Mouse (Mus musculus) splenic B cell, adult 2 months (primary cell): ENCODE data around the gene D230025D16Rik.
"Not testable (repeated sequence)": the region's sequence is repeated elsewhere in the genome, so short reads cannot be mapped to it uniquely, and the experiment has no call there.

Source experiments
- DNase-seq: peaks from one replicate; pipeline ENCODE4 v3.0.0-alpha.2; 2011; ENCODE audit warnings: low read depth, low spot score
- H3K27me3 ChIP-seq: 2 replicates; pipeline ENCODE4 v1.6.1; 2012; ENCODE audit warnings: mild to moderate bottlenecking, low read length, moderate library complexity, mixed read lengths; ENCODE audit not compliant: control insufficient read depth, poor library complexity, insufficient read depth, severe bottlenecking
- H3K36me3 ChIP-seq: 2 replicates; pipeline ENCODE4 v1.6.1; 2012; ENCODE audit warnings: mild to moderate bottlenecking, low read length, moderate library complexity, mixed read lengths; ENCODE audit not compliant: control insufficient read depth, poor library complexity, insufficient read depth, severe bottlenecking

The D230025D16Rik gene

GRCm38 (mm10) chr8:105225272-105225593, 288 bp downstream of the D230025D16Rik start:
- no peaks in the 10 kb centered on the region for H3K27me3 ChIP-seq
- no peak for DNase-seq
- H3K36me3 ChIP-seq: no peaks in the 10 kb centered on the region

DNA sequence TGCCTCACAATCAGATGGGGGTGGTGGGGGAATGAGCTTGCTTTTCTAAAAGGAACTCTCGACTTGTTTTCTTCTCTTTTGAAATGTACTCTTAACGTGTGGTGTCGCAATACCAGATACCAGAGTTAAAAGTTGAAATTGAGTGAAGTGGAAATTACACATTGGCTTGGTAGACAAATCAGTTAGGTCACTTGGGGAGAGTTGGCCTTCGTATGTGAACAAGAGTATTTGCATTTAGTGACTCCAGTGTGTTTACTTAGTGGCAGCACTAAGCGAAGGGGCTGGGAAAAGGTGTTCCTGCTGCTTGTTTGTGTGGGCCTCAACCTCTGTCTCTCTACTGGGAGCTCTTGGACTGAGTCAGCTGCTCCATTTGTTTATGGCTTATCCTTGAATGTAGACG, 972 bp downstream of the D230025D16Rik start:
- DNase-seq: no peak
- no peaks in the 10 kb centered on the region for H3K36me3 ChIP-seq
- no peaks in the 10 kb centered on the region for H3K27me3 ChIP-seq

DNA sequence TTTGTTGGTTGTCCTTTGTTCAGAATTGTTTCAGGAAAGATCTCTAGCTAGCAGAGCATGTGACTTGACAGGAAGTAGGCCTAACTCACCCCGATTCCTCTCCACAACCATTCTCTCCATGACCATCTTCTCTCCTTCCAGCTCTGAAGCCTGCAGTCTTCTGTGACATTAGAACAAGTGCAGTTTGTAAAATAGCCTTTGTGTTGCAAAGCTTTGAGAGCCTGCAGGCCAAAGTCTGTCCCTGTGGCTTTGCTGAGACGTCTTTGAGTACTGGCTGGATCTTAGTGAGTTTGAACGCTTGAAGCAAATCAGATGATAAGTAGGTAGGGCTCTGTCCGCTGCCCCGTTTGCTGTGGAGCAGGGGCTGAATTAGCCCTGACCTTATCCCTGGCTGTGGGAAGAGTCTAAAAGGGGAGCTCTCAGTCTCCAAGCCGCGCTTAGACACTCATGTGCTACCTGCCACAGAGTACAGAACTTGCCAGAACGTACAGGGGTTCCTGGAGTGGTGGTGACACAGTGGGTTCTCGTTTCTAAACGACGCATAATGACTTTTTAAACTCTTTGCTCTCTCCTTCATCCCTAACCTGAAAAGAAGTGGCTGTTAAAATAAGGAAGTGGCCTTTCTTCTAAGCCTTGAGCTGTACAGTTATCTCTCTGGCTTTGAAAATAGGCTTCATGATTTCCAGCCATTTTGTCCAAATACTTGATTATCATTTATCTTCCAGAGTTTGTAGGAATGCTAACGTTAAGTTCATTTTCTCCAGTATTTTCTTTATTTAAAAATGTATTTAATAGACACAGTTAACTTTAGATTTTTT, 6.8 kb downstream of the D230025D16Rik start:
- DNase-seq: no peak

DNA sequence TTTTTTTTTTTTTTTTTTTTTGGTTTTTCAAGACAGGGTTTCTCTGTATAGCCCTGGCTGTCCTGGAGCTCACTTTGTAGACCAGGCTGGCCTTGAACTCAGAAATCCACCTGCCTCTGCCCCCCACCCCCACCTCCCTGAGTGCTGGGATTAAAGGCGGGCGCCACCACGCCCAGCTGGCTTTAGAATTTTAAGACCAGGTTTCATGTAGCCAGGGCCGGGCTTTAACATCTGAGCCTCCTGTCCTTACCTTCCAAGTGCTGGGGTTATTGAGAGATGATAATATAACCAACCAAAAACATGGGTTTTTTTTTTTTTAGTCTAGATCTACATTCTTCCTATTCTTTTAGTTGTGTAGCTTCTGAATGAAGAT, 7.4 kb downstream of the D230025D16Rik start:
- H3K36me3 ChIP-seq, DNase-seq, H3K27me3 ChIP-seq: not testable (repeated sequence)

More for the DNA sequence above, 6.8 kb downstream of the D230025D16Rik start:
- no peaks in the 10 kb centered on the region for H3K27me3 ChIP-seq
- H3K36me3 ChIP-seq: peaks cover 5% of the 10 kb centered on the region

GRCm38 (mm10) chr8:105233126-105233935, 8.4 kb downstream of the D230025D16Rik start:
- no peak for DNase-seq
- Histone ChIP-seq H3K36me3 (peaks cover 5% of the 10 kb centered on the region), H3K27me3 (no peaks in the 10 kb centered on the region)

GRCm38 (mm10) chr8:105235206-105235605, 10.3 kb downstream of the D230025D16Rik start:
- Histone ChIP-seq H3K27me3 (no peaks in the 10 kb centered on the region), H3K36me3 (peaks cover 5% of the 10 kb centered on the region)
- no peak for DNase-seq

DNA sequence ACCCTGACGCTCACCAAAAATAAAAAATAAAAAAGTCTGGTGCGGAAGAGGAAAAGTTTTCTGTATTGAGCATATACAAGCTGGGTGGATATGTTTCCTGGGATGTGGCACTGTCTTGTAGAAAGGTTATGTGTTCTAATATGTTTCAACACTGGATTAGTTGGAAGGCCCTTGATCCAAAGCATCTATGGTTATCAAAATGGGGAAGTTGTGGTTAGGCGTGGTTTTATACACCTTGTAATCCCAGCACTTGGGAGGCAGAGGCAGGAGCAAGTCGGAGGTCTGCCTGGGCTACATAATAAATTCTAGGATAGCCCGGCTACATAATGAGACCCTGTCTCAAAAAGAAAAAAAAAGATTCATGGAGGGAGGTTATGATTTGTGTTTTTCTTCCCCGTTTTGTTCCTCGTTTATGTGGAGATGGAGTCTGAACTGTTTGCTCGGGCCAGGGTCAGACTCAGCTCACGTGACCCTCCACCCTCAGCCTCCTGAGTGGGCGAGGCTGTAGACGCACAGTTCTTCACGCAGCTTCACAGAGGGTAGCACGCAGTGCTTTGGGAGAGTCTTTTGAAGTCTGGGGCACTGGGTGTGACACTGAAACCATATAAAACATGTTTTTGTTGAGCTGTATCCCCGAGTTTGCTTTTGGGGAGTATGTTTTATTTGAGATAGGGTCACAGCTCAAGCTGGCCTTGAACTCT, 12.6 kb downstream of the D230025D16Rik start:
- Histone ChIP-seq H3K27me3 (no peaks in the 10 kb centered on the region), H3K36me3 (peaks cover 6% of the 10 kb centered on the region)
- no peak for DNase-seq

GRCm38 (mm10) chr8:105241016-105241415, 16.1 kb downstream of the D230025D16Rik start:
- Histone ChIP-seq H3K36me3 (peaks cover 5% of the 10 kb centered on the region), H3K27me3 (no peaks in the 10 kb centered on the region)
- no peak for DNase-seq

- peaks cover 4% of the 10 kb centered on the region; the same call in 1 of the 2 replicates for H3K36me3 ChIP-seq
- H3K27me3 ChIP-seq: no peaks in the 10 kb centered on the region
- DNase-seq: no peak
These were observed 27.0 kb downstream of the D230025D16Rik start for GRCm38 (mm10) chr8:105251954-105252353.

DNA sequence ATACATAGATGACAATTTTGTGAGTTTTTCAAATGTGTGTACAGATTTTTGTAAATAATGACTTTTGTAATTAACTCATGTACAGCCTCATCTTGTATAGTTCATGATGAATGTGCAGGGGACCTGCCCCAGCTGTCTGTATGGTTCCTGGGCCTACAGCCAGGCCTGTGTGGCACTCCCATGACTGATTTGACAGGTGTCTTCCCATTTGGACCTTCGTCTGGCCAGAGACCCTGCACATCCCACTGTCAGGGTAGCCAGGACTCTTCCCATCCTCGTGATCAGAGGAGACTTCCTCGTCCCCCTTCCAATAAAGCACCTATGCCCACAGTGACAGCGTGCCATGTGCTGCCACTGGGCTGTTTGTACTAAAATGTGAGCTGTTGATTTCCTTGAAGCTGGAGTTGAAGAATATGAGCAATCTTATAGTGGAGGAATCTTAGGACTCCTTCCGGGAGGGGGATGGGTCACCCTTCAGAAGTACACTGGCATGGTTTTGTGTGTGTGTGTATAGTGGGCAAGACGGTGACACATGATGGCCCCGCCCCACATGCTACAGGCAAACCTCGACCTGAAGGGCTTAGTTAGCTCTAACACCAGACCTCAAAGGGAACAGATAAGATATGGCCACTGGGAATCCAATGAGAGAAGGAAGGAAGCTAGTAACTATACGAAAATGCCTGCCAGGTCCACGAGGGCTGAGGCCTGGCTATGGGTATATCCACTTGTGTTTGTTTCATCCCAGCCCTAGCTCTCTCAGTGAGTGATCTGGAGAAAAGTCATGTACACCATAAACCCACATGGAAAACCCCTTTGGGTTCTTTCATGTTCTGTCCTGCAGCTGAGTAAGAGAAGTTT, 28.0 kb downstream of the D230025D16Rik start:
- no peak for DNase-seq
- H3K27me3 ChIP-seq: no peaks in the 10 kb centered on the region
- H3K36me3 ChIP-seq: peaks cover 2% of the 10 kb centered on the region; the same call in 1 of the 2 replicates

- no peak for DNase-seq
- H3K36me3 ChIP-seq: no peaks in the 10 kb centered on the region; the same call in 1 of the 2 replicates
- no peaks in the 10 kb centered on the region for H3K27me3 ChIP-seq
These were observed 28.8 kb downstream of the D230025D16Rik start for GRCm38 (mm10) chr8:105253766-105254151.

- H3K27me3 ChIP-seq: no peaks in the 10 kb centered on the region
- H3K36me3 ChIP-seq: no peaks in the 10 kb centered on the region; the same call in 1 of the 2 replicates
- peak; percentile 90 for DNase-seq
These were observed 29.4 kb downstream of the D230025D16Rik start for GRCm38 (mm10) chr8:105254152-105254965.

- DNase-seq: peak; percentile 35
These were observed 30.0 kb downstream of the D230025D16Rik start, which contains the start of gene B3gnt9 for GRCm38 (mm10) chr8:105254966-105255350. Gene B3gnt9 (minus strand): TSS chr8:105255153.

More at GRCm38 (mm10) chr8:105254966-105255350, 30.0 kb downstream of the D230025D16Rik start, which contains the start of gene B3gnt9:
- Histone ChIP-seq H3K27me3 (no peaks in the 10 kb centered on the region), H3K36me3 (no peaks in the 10 kb centered on the region; the same call in 1 of the 2 replicates)
